Mouse (Mus musculus) testis, adult 2 months (tissue): ENCODE measurements at regions not wholly inside any gene's neighbourhood (a gene's known extent, or its start where the extent isn't known, plus 50 kb on each side); places are given as distances from the start of the nearest gene placed in this dataset.

Experiments used
- CTCF ChIP-seq: fragments of 200-500 bp; IDR thresholded peaks from 2 replicates; pipeline ENCODE4 v1.5.1; 2012; ENCODE audit warnings: low read depth, mild to moderate bottlenecking, inconsistent platforms, low read length, moderate library complexity; ENCODE audit not compliant: control insufficient read depth, insufficient read depth, insufficient replicate concordance
- POLR2A ChIP-seq: fragments of 200-500 bp; IDR thresholded peaks from 2 replicates; pipeline ENCODE4 v1.6.1; 2012; ENCODE audit warnings: low read depth, mild to moderate bottlenecking, inconsistent platforms, low read length, moderate library complexity; ENCODE audit not compliant: control insufficient read depth

- TF ChIP-seq CTCF (no peak), POLR2A (no peak)
Measured at GRCm38 (mm10) chr6:144901825-144902224, 120.0 kb upstream of the Sox5 start.
